Mouse (Mus musculus): ENCODE measurements at regions not wholly inside any gene's neighbourhood (a gene's known extent, or its start where the extent isn't known, plus 50 kb on each side); places are given as distances from the start of the nearest gene placed in this dataset.
A peak's percentile ranks its signal among the peaks of the same experiment; 100 is the strongest.

- H3K4me3 ChIP-seq: no peak overlapping the region
- no peaks in the 10 kb centered on the region for H3K9me3 ChIP-seq (replicated peaks)
- no peak for DNase-seq (ENCODE audit: low spot score)
- H3K27me3 ChIP-seq (ENCODE audit: low read depth, poor library complexity, severe bottlenecking): no peaks in the 10 kb centered on the region
- 81% methylated on average over 4 of the region's 4 CpGs for WGBS
- H3K27ac ChIP-seq: no peak overlapping the region
- H3K4me1 ChIP-seq: no peaks in the 10 kb centered on the region
- H3K36me3 ChIP-seq: no peaks in the 10 kb centered on the region
These were observed 774.6 kb downstream of the Brinp1 start for GRCm38 (mm10) chr4:68179551-68179950.

GRCm38 (mm10) chr4:68156499-68156898, 797.7 kb downstream of the Brinp1 start:
- no peak for DNase-seq (ENCODE audit: low spot score)
- H3K4me1 ChIP-seq: no peaks in the 10 kb centered on the region
- no peaks in the 10 kb centered on the region for H3K27me3 ChIP-seq (ENCODE audit: low read depth, poor library complexity, severe bottlenecking)
- no peaks in the 10 kb centered on the region for H3K9me3 ChIP-seq (replicated peaks)
- 90% methylated on average over 1 of the region's 1 CpGs for WGBS
- no peaks in the 10 kb centered on the region for H3K36me3 ChIP-seq
- no peak overlapping the region for H3K27ac ChIP-seq
- no peak overlapping the region for H3K4me3 ChIP-seq

GRCm38 (mm10) chr4:68148483-68149069, 805.6 kb downstream of the Brinp1 start:
- Histone ChIP-seq H3K27ac (no peak overlapping the region), H3K36me3 (no peaks in the 10 kb centered on the region)
- no peak for DNase-seq (ENCODE audit: low spot score)

GRCm38 (mm10) chr4:68128124-68128523, 826.1 kb downstream of the Brinp1 start:
- 65% methylated on average over 4 of the region's 4 CpGs for WGBS
- Histone ChIP-seq H3K27ac (no peak overlapping the region), H3K27me3 (ENCODE audit: low read depth, poor library complexity, severe bottlenecking) (no peaks in the 10 kb centered on the region), H3K4me1 (no peaks in the 10 kb centered on the region), H3K36me3 (no peaks in the 10 kb centered on the region), H3K4me3 (no peak overlapping the region), H3K9me3 (replicated peaks) (no peaks in the 10 kb centered on the region)
- DNase-seq (ENCODE audit: low spot score): no peak

More at GRCm38 (mm10) chr4:68148483-68149069, 805.6 kb downstream of the Brinp1 start:
- Histone ChIP-seq H3K4me3 (no peak overlapping the region), H3K9me3 (replicated peaks) (no peaks in the 10 kb centered on the region), H3K4me1 (no peaks in the 10 kb centered on the region), H3K27me3 (ENCODE audit: low read depth, poor library complexity, severe bottlenecking) (no peaks in the 10 kb centered on the region)
- WGBS: 86% methylated on average over 5 of the region's 5 CpGs

- no peak for DNase-seq (ENCODE audit: low spot score)
- Histone ChIP-seq H3K36me3 (no peaks in the 10 kb centered on the region), H3K4me1 (no peaks in the 10 kb centered on the region), H3K9me3 (replicated peaks) (peaks cover 3% of the 10 kb centered on the region; the same call in 1 of the 2 replicates), H3K27me3 (ENCODE audit: low read depth, poor library complexity, severe bottlenecking) (no peaks in the 10 kb centered on the region), H3K27ac (no peak overlapping the region), H3K4me3 (no peak overlapping the region)
These were observed 839.7 kb downstream of the Brinp1 start for GRCm38 (mm10) chr4:68114502-68114901.

GRCm38 (mm10) chr4:68085255-68085654, 868.9 kb downstream of the Brinp1 start:
- DNase-seq (ENCODE audit: low spot score): no peak
- Histone ChIP-seq H3K27ac (no peak overlapping the region), H3K9me3 (replicated peaks) (no peaks in the 10 kb centered on the region), H3K36me3 (no peaks in the 10 kb centered on the region), H3K4me3 (no peak overlapping the region), H3K4me1 (no peaks in the 10 kb centered on the region), H3K27me3 (ENCODE audit: low read depth, poor library complexity, severe bottlenecking) (no peaks in the 10 kb centered on the region)
- WGBS: 92% methylated on average over 3 of the region's 3 CpGs

- H3K27me3 ChIP-seq (ENCODE audit: low read depth, poor library complexity, severe bottlenecking): no peaks in the 10 kb centered on the region
- no peak overlapping the region for H3K4me3 ChIP-seq
- H3K36me3 ChIP-seq: no peaks in the 10 kb centered on the region
- WGBS: 74% methylated on average over 4 of the region's 4 CpGs
- no peak overlapping the region for H3K27ac ChIP-seq
- H3K9me3 ChIP-seq (replicated peaks): no peaks in the 10 kb centered on the region
- DNase-seq (ENCODE audit: low spot score): no peak
- no peaks in the 10 kb centered on the region for H3K4me1 ChIP-seq
These were observed 897.2 kb downstream of the Brinp1 start for GRCm38 (mm10) chr4:68056813-68057578.

GRCm38 (mm10) chr4:68022891-68023303, 931.3 kb downstream of the Brinp1 start:
- Histone ChIP-seq H3K4me3 (no peak overlapping the region), H3K27me3 (ENCODE audit: low read depth, poor library complexity, severe bottlenecking) (no peaks in the 10 kb centered on the region), H3K4me1 (no peaks in the 10 kb centered on the region), H3K27ac (no peak overlapping the region), H3K9me3 (replicated peaks) (no peaks in the 10 kb centered on the region), H3K36me3 (no peaks in the 10 kb centered on the region)
- WGBS: 11% methylated on average over 2 of the region's 2 CpGs
- peak; percentile 33 for DNase-seq (ENCODE audit: low spot score)

GRCm38 (mm10) chr4:68011371-68011770, 942.8 kb downstream of the Brinp1 start:
- no peak overlapping the region for H3K27ac ChIP-seq
- no peak for DNase-seq (ENCODE audit: low spot score)
- no peaks in the 10 kb centered on the region for H3K27me3 ChIP-seq (ENCODE audit: low read depth, poor library complexity, severe bottlenecking)
- WGBS: 63% methylated on average over 2 of the region's 2 CpGs
- H3K9me3 ChIP-seq (replicated peaks): no peaks in the 10 kb centered on the region
- H3K4me3 ChIP-seq: no peak overlapping the region
- no peaks in the 10 kb centered on the region for H3K36me3 ChIP-seq
- no peaks in the 10 kb centered on the region for H3K4me1 ChIP-seq

GRCm38 (mm10) chr4:67994796-67995283, 959.4 kb downstream of the Brinp1 start:
- no peaks in the 10 kb centered on the region for H3K36me3 ChIP-seq
- WGBS: 95% methylated on average over 7 of the region's 7 CpGs
- no peak overlapping the region for H3K4me3 ChIP-seq
- H3K27ac ChIP-seq: no peak overlapping the region
- no peaks in the 10 kb centered on the region for H3K4me1 ChIP-seq
- no peaks in the 10 kb centered on the region for H3K9me3 ChIP-seq (replicated peaks)
- no peaks in the 10 kb centered on the region for H3K27me3 ChIP-seq (ENCODE audit: low read depth, poor library complexity, severe bottlenecking)
- DNase-seq (ENCODE audit: low spot score): no peak

- no peak overlapping the region for H3K4me3 ChIP-seq
- H3K27me3 ChIP-seq (ENCODE audit: low read depth, poor library complexity, severe bottlenecking): no peaks in the 10 kb centered on the region
- H3K4me1 ChIP-seq: no peaks in the 10 kb centered on the region
- H3K27ac ChIP-seq: no peak overlapping the region
- H3K36me3 ChIP-seq: no peaks in the 10 kb centered on the region
- 95% methylated on average over 1 of the region's 1 CpGs for WGBS
- H3K9me3 ChIP-seq (replicated peaks): no peaks in the 10 kb centered on the region
- DNase-seq (ENCODE audit: low spot score): no peak
These were observed 990.7 kb downstream of the Brinp1 start for GRCm38 (mm10) chr4:67963456-67963855.

GRCm38 (mm10) chr4:67948000-67948399, 1006.2 kb downstream of the Brinp1 start:
- no peak overlapping the region for H3K27ac ChIP-seq
- no peaks in the 10 kb centered on the region for H3K27me3 ChIP-seq (ENCODE audit: low read depth, poor library complexity, severe bottlenecking)
- H3K4me1 ChIP-seq: no peaks in the 10 kb centered on the region
- H3K9me3 ChIP-seq (replicated peaks): no peaks in the 10 kb centered on the region
- H3K4me3 ChIP-seq: no peak overlapping the region
- DNase-seq (ENCODE audit: low spot score): no peak
- no peaks in the 10 kb centered on the region for H3K36me3 ChIP-seq

- no peak for DNase-seq (ENCODE audit: low spot score)
- H3K27ac ChIP-seq: no peak overlapping the region
- WGBS: 87% methylated on average over 2 of the region's 2 CpGs
- H3K4me3 ChIP-seq: no peak overlapping the region
- no peaks in the 10 kb centered on the region for H3K27me3 ChIP-seq (ENCODE audit: low read depth, poor library complexity, severe bottlenecking)
- H3K4me1 ChIP-seq: no peaks in the 10 kb centered on the region
- no peaks in the 10 kb centered on the region for H3K36me3 ChIP-seq
- H3K9me3 ChIP-seq (replicated peaks): no peaks in the 10 kb centered on the region
These were observed 1021.7 kb downstream of the Brinp1 start for GRCm38 (mm10) chr4:67932481-67932880.

All from limb, embryonic 10.5 days (tissue).